Comparison of ENCODE assay signal across 8 mouse cellular contexts in genomic region chr11:95990886-95991708, GRCm38 (mm10). TPM values are rescaled to one million over a fixed set of nuclear protein-coding genes. Genes with fewer than 3 reads are reported as not detected.
A peak's percentile ranks its signal among the peaks of the same experiment; 100 is the strongest.
DNase-seq lines count a peak whose midpoint lies in the region; ATAC-seq and TF ChIP-seq lines count a peak whose summit lies in the region.

No protein-coding gene starts in this region.

- peaks cover 80% of the 10 kb centered on the region for H3K36me3 ChIP-seq in E14TG2a.4 (ENCODE audit: insufficient read depth, low read length)
- no peaks in the 10 kb centered on the region for H3K36me3 ChIP-seq in intestine, postnatal 0 days (ENCODE audit: control insufficient read depth, insufficient read depth)
- H3K36me3 ChIP-seq in midbrain, postnatal 0 days (ENCODE audit: insufficient read depth, low read length): no peaks in the 10 kb centered on the region

- peak; percentile 66 for DNase-seq in gastrocnemius, postnatal 10 days
- DNase-seq in gastrocnemius, adult 18-20 months (ENCODE audit: low spot score): no peak
- peak; percentile 55 for DNase-seq in midbrain, postnatal 0 days (ENCODE audit: low spot score)
- DNase-seq in layer of hippocampus, adult 18-20 months (ENCODE audit: low spot score in 2 of 2): no peak
- no peak for DNase-seq in cerebellum, adult 11-12 months

- 9% methylated on average over 41 of the region's 49 CpGs for WGBS in intestine, postnatal 0 days
- 6% methylated on average over 21 of the region's 49 CpGs for WGBS in midbrain, postnatal 0 days

- H3K4me1 ChIP-seq in E14TG2a.4 (replicated peaks; ENCODE audit: low read depth, low read length): peaks cover 90% of the 10 kb centered on the region
- H3K4me1 ChIP-seq in embryonic fibroblast, embryonic 13.5 days (ENCODE audit: control insufficient read depth, insufficient read depth, low read length): peaks cover 20% of the 10 kb centered on the region
- H3K4me1 ChIP-seq in intestine, postnatal 0 days (replicated peaks; ENCODE audit: control insufficient read depth, insufficient read depth, low read length): peaks cover 2% of the 10 kb centered on the region; the same call in 1 of the 2 replicates
- no peaks in the 10 kb centered on the region for H3K4me1 ChIP-seq in midbrain, postnatal 0 days (ENCODE audit: insufficient read depth, low read length)

- peak overlapping the region; percentile 21; the same call in 1 of the 2 replicates for H3K27ac ChIP-seq in embryonic fibroblast, embryonic 13.5 days (ENCODE audit: insufficient read depth, low read length)
- peak overlapping the region; percentile 71 for H3K27ac ChIP-seq in intestine, postnatal 0 days (ENCODE audit: low read depth, low read length)
- H3K27ac ChIP-seq in midbrain, postnatal 0 days (ENCODE audit: low read depth, low read length): peak overlapping the region; percentile 77

- H3K27me3 ChIP-seq in E14TG2a.4 (ENCODE audit: insufficient read depth, low read length): no peaks in the 10 kb centered on the region
- H3K27me3 ChIP-seq in intestine, postnatal 0 days (replicated peaks; ENCODE audit: control insufficient read depth, insufficient read depth, low read length): no peaks in the 10 kb centered on the region
- H3K27me3 ChIP-seq in midbrain, postnatal 0 days (ENCODE audit: insufficient read depth, low read length): no peaks in the 10 kb centered on the region

- peaks cover 21% of the 10 kb centered on the region for H3K9me3 ChIP-seq in E14TG2a.4 (ENCODE audit: low read length)
- H3K9me3 ChIP-seq in intestine, postnatal 0 days (ENCODE audit: control insufficient read depth): no peaks in the 10 kb centered on the region
- no peaks in the 10 kb centered on the region for H3K9me3 ChIP-seq in midbrain, postnatal 0 days (ENCODE audit: low read length)

- no peak for TF ChIP-seq POLR2A in embryonic fibroblast, embryonic 13.5 days (IDR thresholded peaks at IDR 0.05; ENCODE audit: low read depth, low read length)

- peak overlapping the region; percentile 94 for H3K4me2 ChIP-seq in intestine, postnatal 0 days (replicated peaks; ENCODE audit: low read depth)
- peak overlapping the region; percentile 95 for H3K4me2 ChIP-seq in midbrain, postnatal 0 days (ENCODE audit: low read depth, low read length, poor library complexity, severe bottlenecking)

- TF ChIP-seq CTCF in E14TG2a.4 (conservative IDR thresholded peaks at IDR 0.05; ENCODE audit: low read length): no peak
- TF ChIP-seq CTCF in embryonic fibroblast, embryonic 13.5 days (IDR thresholded peaks at IDR 0.05; ENCODE audit: borderline replicate concordance, insufficient read depth, low read length): no peak
- no peak for TF ChIP-seq CTCF in intestine, postnatal 0 days (IDR thresholded peaks at IDR 0.05; ENCODE audit: low read depth)
- no peak for TF ChIP-seq CTCF in midbrain, postnatal 0 days (IDR thresholded peaks at IDR 0.05)

- peak overlapping the region; percentile 78 for H3K4me3 ChIP-seq in E14TG2a.4 (replicated peaks; ENCODE audit: low read length)
- 0 out of 2 replicates have a peak overlapping the region, but pooled peaks have one; percentile 7 for H3K4me3 ChIP-seq in embryonic fibroblast, embryonic 13.5 days (ENCODE audit: insufficient read depth, low read length)
- H3K4me3 ChIP-seq in intestine, postnatal 0 days (ENCODE audit: low read depth, low read length): peak overlapping the region; percentile 60
- peak overlapping the region; percentile 62 for H3K4me3 ChIP-seq in midbrain, postnatal 0 days (ENCODE audit: low read depth, low read length)

- H3K9ac ChIP-seq in intestine, postnatal 0 days (ENCODE audit: low read depth, low read length): peak overlapping the region; percentile 85
- peak overlapping the region; percentile 79 for H3K9ac ChIP-seq in midbrain, postnatal 0 days (replicated peaks; ENCODE audit: low read length, poor library complexity, severe bottlenecking)

- ATAC-seq in intestine, postnatal 0 days: peak; percentile 50
- ATAC-seq in midbrain, postnatal 0 days (ENCODE audit: low FRiP score): peak; percentile 74

RNA-seq across cellular contexts. Expression of gene Igf2bp1, which starts 14.6 kb away (rescaled TPM):
- 1 to 10 TPM in 1 of 2 experiments, under 1 TPM in 1; 0.23 to 1.4 TPM for total RNA-seq in gastrocnemius, postnatal 10 days (2021)
- total RNA-seq in gastrocnemius, adult 18-20 months (2021): not detected
- polyA plus RNA-seq in embryonic fibroblast, embryonic 13.5 days (2011; ENCODE audit: insufficient read length, low read depth, missing spikeins): 37.9 and 39.8 TPM in 2 replicates
- polyA plus RNA-seq in intestine, postnatal 0 days (2015; fragmentation: Nextera tagmentation; extraction: Ambion mirVana): 5.2 and 7.4 TPM in 2 replicates
- 2.2 and 3.2 TPM in 2 replicates for total RNA-seq in midbrain, postnatal 0 days (2014; rRNA removed)
- 1.2 and 1.3 TPM in 2 replicates for polyA plus RNA-seq in midbrain, postnatal 0 days (2015; fragmentation: Nextera tagmentation; extraction: Ambion mirVana)
- not detected for total RNA-seq in layer of hippocampus, adult 18-20 months (2021)

RNA-seq across cellular contexts. Expression of gene Gip, which starts 33.2 kb away (rescaled TPM):
- not detected for total RNA-seq in gastrocnemius, postnatal 10 days (2021)
- total RNA-seq in gastrocnemius, adult 18-20 months (2021): not detected
- not detected in 2 replicates for polyA plus RNA-seq in embryonic fibroblast, embryonic 13.5 days (2011; ENCODE audit: insufficient read length, low read depth, missing spikeins)
- polyA plus RNA-seq in intestine, postnatal 0 days (2015; fragmentation: Nextera tagmentation; extraction: Ambion mirVana): 142 and 149 TPM in 2 replicates
- not detected in 2 replicates for total RNA-seq in midbrain, postnatal 0 days (2014; rRNA removed)
- polyA plus RNA-seq in midbrain, postnatal 0 days (2015; fragmentation: Nextera tagmentation; extraction: Ambion mirVana): not detected in 2 replicates
- total RNA-seq in layer of hippocampus, adult 18-20 months (2021): not detected

RNA-seq across cellular contexts. Expression of gene Snf8, which starts 43.6 kb away (rescaled TPM):
- total RNA-seq in gastrocnemius, postnatal 10 days (2021): 10 to 100 TPM; 31.6 to 34.5 TPM
- 10 to 100 TPM; 33.4 to 35.7 TPM for total RNA-seq in gastrocnemius, adult 18-20 months (2021)
- 68.4 and 71.9 TPM in 2 replicates for polyA plus RNA-seq in embryonic fibroblast, embryonic 13.5 days (2011; ENCODE audit: insufficient read length, low read depth, missing spikeins)
- polyA plus RNA-seq in intestine, postnatal 0 days (2015; fragmentation: Nextera tagmentation; extraction: Ambion mirVana): 91.8 and 99.2 TPM in 2 replicates
- 23.2 and 38.6 TPM in 2 replicates for total RNA-seq in midbrain, postnatal 0 days (2014; rRNA removed)
- polyA plus RNA-seq in midbrain, postnatal 0 days (2015; fragmentation: Nextera tagmentation; extraction: Ambion mirVana): 114 TPM in 2 replicates
- total RNA-seq in layer of hippocampus, adult 18-20 months (2021): 100 to 1,000 TPM; 104 to 106 TPM

Comparison
In these comparisons a context has a peak if more than half of its experiments do, and no peak if none do; other contexts are left out.
1. DNase-seq: peak in gastrocnemius, postnatal 10 days (single experiment) and midbrain, postnatal 0 days (single experiment); none in gastrocnemius, adult 18-20 months (single experiment), layer of hippocampus, adult 18-20 months (0 of 2) and cerebellum, adult 11-12 months (single experiment).
2. H3K4me3 ChIP-seq: peak in every context shown above with its lines; median percentile 78 in E14TG2a.4; 62 in midbrain, postnatal 0 days; 60 in intestine, postnatal 0 days; 7 in embryonic fibroblast, embryonic 13.5 days.
3. H3K27ac ChIP-seq: peak in every context shown above with its lines; median percentile 77 in midbrain, postnatal 0 days; 71 in intestine, postnatal 0 days; 21 in embryonic fibroblast, embryonic 13.5 days.